Mouse (Mus musculus) midbrain, embryonic 16.5 days (tissue): ENCODE results near the gene Exosc8. TPM values are rescaled to one million over a fixed set of nuclear protein-coding genes. Genes with fewer than 3 reads are reported as not detected.

Experiments
- ATAC-seq: fragments of 200-750 bp; cut with Nextera tagmentation; 2 replicates; pipeline ENCODE4 v1.8.0; 2017; ENCODE audit warnings: moderate TSS enrichment
- H3K27ac ChIP-seq: fragments of 300-500 bp; sonication (generic); 2 replicates; pipeline ENCODE4 v1.5.1; 2014; ENCODE audit warnings: mild to moderate bottlenecking, low read length, mixed read lengths
- H3K27me3 ChIP-seq: fragments of 300-500 bp; sonication (generic); 2 replicates; pipeline ENCODE4 v1.6.1; 2014; ENCODE audit warnings: low read depth, low read length, mixed read lengths; ENCODE audit not compliant: control insufficient read depth, insufficient read depth
- H3K36me3 ChIP-seq: fragments of 300-500 bp; sonication (generic); 2 replicates; pipeline ENCODE4 v1.6.1; 2014; ENCODE audit warnings: mild to moderate bottlenecking, low read length, moderate library complexity, mixed read lengths; ENCODE audit not compliant: control insufficient read depth, insufficient read depth
- H3K4me1 ChIP-seq: fragments of 300-500 bp; sonication (generic); 2 replicates; pipeline ENCODE4 v1.6.1; 2014; ENCODE audit warnings: mild to moderate bottlenecking, low read length, mixed read lengths; ENCODE audit not compliant: control insufficient read depth, insufficient read depth
- H3K4me2 ChIP-seq: fragments of 300-500 bp; sonication (generic); 2 replicates; pipeline ENCODE4 v1.6.1; 2014; ENCODE audit warnings: mild to moderate bottlenecking, low read length, mixed read lengths
- H3K4me3 ChIP-seq: fragments of 300-500 bp; sonication (generic); 2 replicates; pipeline ENCODE4 v1.5.1; 2014; ENCODE audit warnings: low read depth, mild to moderate bottlenecking, low read length, moderate library complexity, mixed read lengths
- H3K9ac ChIP-seq: fragments of 300-500 bp; sonication (generic); 2 replicates; pipeline ENCODE4 v1.6.1; 2014; ENCODE audit warnings: low read depth, low read length, mixed read lengths
- H3K9me3 ChIP-seq: fragments of 300-500 bp; sonication (generic); replicated peaks from 2 replicates; pipeline ENCODE4 v1.6.1; 2014; ENCODE audit warnings: mild to moderate bottlenecking, low read length, mixed read lengths; ENCODE audit not compliant: control insufficient read depth, poor library complexity, severe bottlenecking
- WGBS: fragments of 180-500 bp; shearing (Covaris S2); extraction: QIAGEN DNeasy Blood & Tissue Kit; methylation state at CpG from one replicate; pipeline ENCODE4 v1.1.7; 2014; 5-methylcytosine and 5-hydroxymethylcytosine counted together
- polyA plus RNA-seq: library from polyadenylated mRNA; unstranded; fragments of >200 nt; fragmentation: Nextera tagmentation; extraction: Ambion mirVana; gene quantifications from 2 replicates; pipeline ENCODE4 v1.2.1, GENCODE M21; 2015

The Exosc8 gene
- polyA plus RNA-seq, 1 experiment from 2014 or later = 69.5 TPM

GRCm38 (mm10) chr3:54764418-54764817 lies 29.2 kb upstream of the Exosc8 start:
- no peaks in the 10 kb centered on the region for H3K9me3 ChIP-seq
- no peaks in the 10 kb centered on the region for H3K4me1 ChIP-seq
- H3K4me3 ChIP-seq = peak overlapping the region; percentile 21
- no peaks in the 10 kb centered on the region for H3K27me3 ChIP-seq
- H3K36me3 ChIP-seq = no peaks in the 10 kb centered on the region
- ATAC-seq = peak; percentile 80
- H3K9ac ChIP-seq = no peak overlapping the region
- H3K4me2 ChIP-seq = peak overlapping the region; percentile 44
- 61% methylated on average over 18 of the region's 18 CpGs for WGBS
- no peak overlapping the region for H3K27ac ChIP-seq

- no peaks in the 10 kb centered on the region for H3K36me3 ChIP-seq
Measured at GRCm38 (mm10) chr3:54761258-54761657, 26.1 kb upstream of the Exosc8 start.

GRCm38 (mm10) chr3:54760321-54761115 lies 25.3 kb upstream of the Exosc8 start:
- no peak overlapping the region for H3K27ac ChIP-seq
- H3K4me1 ChIP-seq = peaks cover 8% of the 10 kb centered on the region
- no peak overlapping the region for H3K9ac ChIP-seq
- ATAC-seq = no peak
- H3K4me3 ChIP-seq = no peak overlapping the region
- 57% methylated on average over 15 of the region's 15 CpGs for whole genome bisulfite sequencing
- H3K36me3 ChIP-seq = no peaks in the 10 kb centered on the region
- no peaks in the 10 kb centered on the region for H3K27me3 ChIP-seq
- no peak overlapping the region for H3K4me2 ChIP-seq
- no peaks in the 10 kb centered on the region for H3K9me3 ChIP-seq

More at GRCm38 (mm10) chr3:54761258-54761657, 26.1 kb upstream of the Exosc8 start:
- no peak overlapping the region for H3K9ac ChIP-seq
- H3K27ac ChIP-seq = no peak overlapping the region
- ATAC-seq = no peak
- WGBS = 93% methylated on average over 1 of the region's 1 CpGs
- no peak overlapping the region for H3K4me2 ChIP-seq
- peaks cover 2% of the 10 kb centered on the region for H3K4me1 ChIP-seq
- no peaks in the 10 kb centered on the region for H3K27me3 ChIP-seq
- no peak overlapping the region for H3K4me3 ChIP-seq
- H3K9me3 ChIP-seq = no peaks in the 10 kb centered on the region

- Histone ChIP-seq H3K4me2 (no peak overlapping the region), H3K27ac (no peak overlapping the region), H3K9me3 (no peaks in the 10 kb centered on the region), H3K4me1 (peaks cover 8% of the 10 kb centered on the region), H3K9ac (no peak overlapping the region), H3K36me3 (no peaks in the 10 kb centered on the region), H3K4me3 (no peak overlapping the region), H3K27me3 (no peaks in the 10 kb centered on the region)
- WGBS = 74% methylated on average over 9 of the region's 9 CpGs
- no peak for ATAC-seq
Measured at GRCm38 (mm10) chr3:54759211-54759610, 24.0 kb upstream of the Exosc8 start.

GRCm38 (mm10) chr3:54757446-54757845 lies 22.3 kb upstream of the Exosc8 start:
- Histone ChIP-seq H3K9ac (no peak overlapping the region), H3K27ac (no peak overlapping the region), H3K36me3 (no peaks in the 10 kb centered on the region), H3K4me1 (peaks cover 8% of the 10 kb centered on the region), H3K4me3 (no peak overlapping the region), H3K27me3 (no peaks in the 10 kb centered on the region), H3K4me2 (no peak overlapping the region), H3K9me3 (no peaks in the 10 kb centered on the region)
- whole genome bisulfite sequencing = 89% methylated on average over 8 of the region's 8 CpGs
- ATAC-seq = no peak

- Histone ChIP-seq H3K4me1 (peaks cover 8% of the 10 kb centered on the region), H3K27ac (no peak overlapping the region), H3K4me3 (peak overlapping the region; percentile 73), H3K4me2 (peak overlapping the region; percentile 100), H3K9ac (peak overlapping the region; percentile 77), H3K9me3 (no peaks in the 10 kb centered on the region), H3K36me3 (no peaks in the 10 kb centered on the region), H3K27me3 (no peaks in the 10 kb centered on the region)
- peak; percentile 49; the same call in 1 of the 2 replicates for ATAC-seq
- WGBS = 2% methylated on average over 11 of the region's 11 CpGs
Measured at GRCm38 (mm10) chr3:54756058-54756457, 20.9 kb upstream of the Exosc8 start.

- Histone ChIP-seq H3K4me1 (peaks cover 8% of the 10 kb centered on the region), H3K4me2 (peak within 1 kb of the TSS; percentile 100), H3K27ac (no peak within 1 kb of the TSS), H3K27me3 (no peaks in the 10 kb centered on the region), H3K36me3 (peaks cover under 1% of the 10 kb centered on the region; the same call in 1 of the 2 replicates), H3K9ac (peak within 1 kb of the TSS; percentile 77), H3K4me3 (peak within 1 kb of the TSS; percentile 73), H3K9me3 (no peaks in the 10 kb centered on the region)
- peak; percentile 88 for ATAC-seq
- under 1% methylated on average over 66 of the region's 66 CpGs for WGBS
Measured at GRCm38 (mm10) chr3:54755145-54756041, 20.2 kb upstream of the Exosc8 start, which contains the start of gene Smad9. Gene Smad9 (plus strand): TSS chr3:54755582.

- H3K4me1 ChIP-seq = peaks cover 8% of the 10 kb centered on the region
- WGBS = 86% methylated on average over 4 of the region's 4 CpGs
- H3K27ac ChIP-seq = no peak overlapping the region
- no peak overlapping the region for H3K4me2 ChIP-seq
- H3K4me3 ChIP-seq = no peak overlapping the region
- no peaks in the 10 kb centered on the region for H3K9me3 ChIP-seq
- no peaks in the 10 kb centered on the region for H3K27me3 ChIP-seq
- H3K9ac ChIP-seq = no peak overlapping the region
- no peak for ATAC-seq
- H3K36me3 ChIP-seq = peaks cover 16% of the 10 kb centered on the region
Measured at GRCm38 (mm10) chr3:54753411-54753810, 18.2 kb upstream of the Exosc8 start.
